Comparison of ENCODE assay signal across 26 mouse cellular contexts in the genomic region with DNA sequence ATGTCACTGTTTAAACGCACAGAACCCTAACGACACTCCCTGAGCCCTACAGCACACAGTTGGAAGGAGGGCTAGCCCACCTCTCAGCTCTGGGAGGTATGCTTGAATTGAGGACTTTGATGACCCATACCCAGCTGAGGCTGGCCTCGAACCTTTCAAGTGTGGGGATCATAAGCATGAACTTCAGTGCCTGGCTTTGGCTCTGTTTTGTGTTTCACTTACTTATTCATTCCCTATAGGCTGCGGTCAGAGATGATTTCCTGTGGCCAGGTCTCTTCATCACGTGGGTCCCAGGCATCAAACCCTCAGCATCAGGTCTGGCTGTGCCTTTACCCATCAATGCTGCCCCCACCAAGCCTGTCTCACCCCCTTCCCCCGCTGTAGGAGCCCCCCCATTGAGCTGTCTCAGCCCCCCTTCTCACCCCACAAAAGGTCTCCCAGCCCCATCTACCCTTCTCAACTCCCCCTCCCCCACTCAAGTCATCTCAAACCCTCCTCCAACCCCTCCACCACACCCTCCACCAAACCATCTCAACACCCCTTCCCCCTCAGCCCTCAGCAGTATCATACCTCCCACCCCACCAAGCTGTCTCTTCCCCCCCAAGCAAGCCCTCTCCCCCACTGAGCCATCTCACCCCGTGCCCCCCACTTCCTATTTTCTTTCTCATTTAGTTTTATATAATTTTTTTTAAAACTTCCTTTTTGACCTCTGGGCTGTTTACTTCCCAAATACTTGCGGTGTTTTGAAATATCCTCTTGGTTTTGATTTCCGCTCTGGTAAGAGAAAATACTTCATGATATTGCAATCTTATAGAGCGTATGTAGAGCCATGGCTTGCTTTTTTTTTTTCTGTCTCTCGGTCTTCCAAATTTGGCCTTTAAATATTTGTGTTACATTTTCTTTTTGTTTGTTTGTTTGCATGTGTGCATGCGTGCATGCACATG. TPM values are rescaled to one million over a fixed set of nuclear protein-coding genes. Genes with fewer than 3 reads are reported as not detected.
DNase-seq lines count a peak whose midpoint lies in the region; ATAC-seq and TF ChIP-seq lines count a peak whose summit lies in the region.
"Had no signal": no experiment of that assay in that cellular context is flagged by ENCODE, and none has a peak within 500 bp of the region (broad histone marks: within the 10 kb centered on the region; RNA-seq: fewer than 3 reads in every experiment).

No protein-coding gene starts in this region.

- peak; percentile 14; the same call in 1 of the 2 replicates for ATAC-seq in neutrophil, adult 5-6 weeks (ENCODE audit: extremely low read depth, insufficient number of reproducible peaks, low FRiP score, poor library complexity, severe bottlenecking)
- ATAC-seq in kidney, embryonic 15.5 days (replicated peaks; ENCODE audit: low FRiP score), result no peak
- ATAC-seq in hindbrain, postnatal 0 days, result no peak
- ATAC-seq: activated CD4-positive, CD25-positive, alpha-beta regulatory T cell, adult 4 months; forebrain, embryonic 15.5 days had no signal

- H3K4me1 ChIP-seq in kidney, adult 2 months (ENCODE audit: control insufficient read depth, insufficient read depth, low read length), result 0 out of 2 replicates have a peak, but pooled peaks cover 3% of the 10 kb centered on the region
- peaks cover 2% of the 10 kb centered on the region; the same call in 1 of the 2 replicates for H3K4me1 ChIP-seq in bone marrow, adult 2 months (ENCODE audit: control insufficient read depth, insufficient read depth, low read length)
- H3K4me1 ChIP-seq in kidney, embryonic 15.5 days, result peaks cover 10% of the 10 kb centered on the region
- H3K4me1 ChIP-seq in hindbrain, postnatal 0 days (ENCODE audit: insufficient read depth, low read length), result no peaks in the 10 kb centered on the region
- H3K4me1 ChIP-seq: forebrain, embryonic 15.5 days had no signal

- no peak for TF ChIP-seq CTCF in kidney, adult 2 months (conservative IDR thresholded peaks at IDR 0.05; ENCODE audit: insufficient read depth, insufficient read length, low read depth, low read length)
- no peak for TF ChIP-seq CTCF in bone marrow, adult 2 months (IDR thresholded peaks at IDR 0.05; ENCODE audit: control insufficient read depth, insufficient read depth, low read length)
- TF ChIP-seq CTCF in hindbrain, postnatal 0 days (IDR thresholded peaks at IDR 0.05; ENCODE audit: low read depth), result no peak

- H3K4me3 ChIP-seq in kidney, adult 2 months (ENCODE audit: insufficient read depth, low read depth, low read length), result no peak overlapping the region
- no peak overlapping the region for H3K4me3 ChIP-seq in bone marrow, adult 2 months (replicated peaks; ENCODE audit: control insufficient read depth, low read depth, low read length)
- no peak overlapping the region for H3K4me3 ChIP-seq in kidney, embryonic 15.5 days (replicated peaks)
- no peak overlapping the region for H3K4me3 ChIP-seq in hindbrain, postnatal 0 days (ENCODE audit: low read length)
- H3K4me3 ChIP-seq: embryonic facial prominence, embryonic 15.5 days; forebrain, embryonic 15.5 days; hindbrain, embryonic 10.5 days; limb, embryonic 10.5 days had no signal

- no peak for DNase-seq in kidney, adult 2 months
- DNase-seq in kidney, adult 9 months, result no peak
- DNase-seq in induced T-regulatory cell, adult 2 months (ENCODE audit: low read depth), result peak; percentile 39
- no peak for DNase-seq in hindbrain, postnatal 0 days (ENCODE audit: low spot score)
- DNase-seq: B cell, adult 2 months; cerebellum, adult 9-10 months; gastrocnemius, postnatal 36 days; kidney, postnatal 10 days; lung, adult 2 months; lung, postnatal 14 days; right cerebral cortex, postnatal 14 days; spleen, adult 18-20 months; thymus, postnatal 14 days had no signal

- H3K27ac ChIP-seq in kidney, adult 2 months (ENCODE audit: insufficient read depth, low read depth, low read length), result peak overlapping the region; percentile 66
- peak overlapping the region; percentile 61; the same call in 1 of the 2 replicates for H3K27ac ChIP-seq in bone marrow, adult 2 months (ENCODE audit: control insufficient read depth, insufficient read depth, low read depth, low read length, poor library complexity)
- no peak overlapping the region for H3K27ac ChIP-seq in kidney, embryonic 15.5 days
- no peak overlapping the region for H3K27ac ChIP-seq in hindbrain, postnatal 0 days
- H3K27ac ChIP-seq: embryonic facial prominence, embryonic 15.5 days; forebrain, embryonic 15.5 days; hindbrain, embryonic 10.5 days; limb, embryonic 10.5 days had no signal

- H3K36me3 ChIP-seq in kidney, adult 2 months (ENCODE audit: control insufficient read depth, insufficient read depth, low read length), result no peaks in the 10 kb centered on the region
- no peaks in the 10 kb centered on the region for H3K36me3 ChIP-seq in kidney, embryonic 15.5 days
- H3K36me3 ChIP-seq in hindbrain, postnatal 0 days (ENCODE audit: insufficient read depth, low read length), result no peaks in the 10 kb centered on the region
- H3K36me3 ChIP-seq: embryonic facial prominence, embryonic 15.5 days; forebrain, embryonic 15.5 days; hindbrain, embryonic 10.5 days; limb, embryonic 10.5 days had no signal

- no peaks in the 10 kb centered on the region for H3K9me3 ChIP-seq in kidney, embryonic 15.5 days (replicated peaks)
- H3K9me3 ChIP-seq in hindbrain, postnatal 0 days (ENCODE audit: low read length), result no peaks in the 10 kb centered on the region
- H3K9me3 ChIP-seq: embryonic facial prominence, embryonic 15.5 days; forebrain, embryonic 15.5 days; hindbrain, embryonic 10.5 days; limb, embryonic 10.5 days had no signal

- no peak for TF ChIP-seq POLR2A in kidney, adult 2 months (IDR thresholded peaks at IDR 0.05; ENCODE audit: low read depth, low read length)
- TF ChIP-seq POLR2A in bone marrow, adult 2 months (IDR thresholded peaks at IDR 0.05; ENCODE audit: borderline replicate concordance, control insufficient read depth, low read depth, low read length), result no peak

- no peaks in the 10 kb centered on the region for H3K27me3 ChIP-seq in kidney, adult 2 months (replicated peaks; ENCODE audit: control insufficient read depth, insufficient read depth, low read length)
- H3K27me3 ChIP-seq in kidney, embryonic 15.5 days, result no peaks in the 10 kb centered on the region
- H3K27me3 ChIP-seq in hindbrain, postnatal 0 days (ENCODE audit: insufficient read depth, low read length), result no peaks in the 10 kb centered on the region
- H3K27me3 ChIP-seq: embryonic facial prominence, embryonic 15.5 days; forebrain, embryonic 15.5 days had no signal

- 60% methylated on average over 12 of the region's 12 CpGs for WGBS in kidney, adult 2 months
- WGBS in bone marrow, adult 2 months, result 10% methylated on average over 12 of the region's 12 CpGs
- 70% methylated on average over 12 of the region's 12 CpGs for WGBS in kidney, embryonic 15.5 days
- 74% methylated on average over 12 of the region's 12 CpGs for WGBS in hindbrain, postnatal 0 days

- H3K9ac ChIP-seq in kidney, embryonic 15.5 days, result no peak overlapping the region
- no peak overlapping the region for H3K9ac ChIP-seq in hindbrain, postnatal 0 days (replicated peaks; ENCODE audit: low read length)
- H3K9ac ChIP-seq: embryonic facial prominence, embryonic 15.5 days; forebrain, embryonic 15.5 days had no signal

- H3K4me2 ChIP-seq in kidney, embryonic 15.5 days, result no peak overlapping the region
- H3K4me2 ChIP-seq in hindbrain, postnatal 0 days (ENCODE audit: low read depth, low read length), result no peak overlapping the region
- H3K4me2 ChIP-seq: embryonic facial prominence, embryonic 15.5 days; forebrain, embryonic 15.5 days; heart, embryonic 11.5 days; liver, embryonic 11.5 days had no signal

RNA-seq across cellular contexts. Expression of a gene that starts 7.5 kb away (rescaled TPM):
- polyA plus RNA-seq in kidney, adult 2 months (2012; rRNA removed), result 8.6 and 10.3 TPM in 2 replicates
- polyA plus RNA-seq in bone marrow, adult 2 months (2011; ENCODE audit: insufficient read depth, insufficient read length, low replicate concordance, missing spikeins), result 4.4 and 8.0 TPM in 2 replicates
- total RNA-seq in neutrophil, adult 5-6 weeks (2017), result 3.9 and 4.4 TPM in 2 replicates
- 2.3 and 2.6 TPM in 2 replicates for polyA plus RNA-seq in kidney, embryonic 15.5 days (2015; fragmentation: Nextera tagmentation; extraction: Ambion mirVana)
- total RNA-seq in hindbrain, postnatal 0 days (2014; rRNA removed), result 18.8 and 22.4 TPM in 2 replicates
- polyA plus RNA-seq in hindbrain, postnatal 0 days (2015; fragmentation: Nextera tagmentation; extraction: Ambion mirVana), result 3.8 and 4.3 TPM in 2 replicates

RNA-seq across cellular contexts. Expression of a gene that starts 7.5 kb away (rescaled TPM):
- polyA plus RNA-seq in kidney, adult 2 months (2012; rRNA removed), result 62.3 and 74.6 TPM in 2 replicates
- 12.4 and 12.7 TPM in 2 replicates for polyA plus RNA-seq in bone marrow, adult 2 months (2011; ENCODE audit: insufficient read depth, insufficient read length, low replicate concordance, missing spikeins)
- total RNA-seq in neutrophil, adult 5-6 weeks (2017), result 8.7 and 14.3 TPM in 2 replicates
- polyA plus RNA-seq in kidney, embryonic 15.5 days (2015; fragmentation: Nextera tagmentation; extraction: Ambion mirVana), result 76.2 and 81.2 TPM in 2 replicates
- total RNA-seq in hindbrain, postnatal 0 days (2014; rRNA removed), result 26.4 and 46.5 TPM in 2 replicates
- polyA plus RNA-seq in hindbrain, postnatal 0 days (2015; fragmentation: Nextera tagmentation; extraction: Ambion mirVana), result 42.8 and 44.3 TPM in 2 replicates

RNA-seq across cellular contexts. Expression of a gene that starts 16.9 kb away (rescaled TPM):
- polyA plus RNA-seq in kidney, adult 2 months (2012; rRNA removed), result 0.11 and 0.16 TPM in 2 replicates
- not detected in 2 replicates for polyA plus RNA-seq in bone marrow, adult 2 months (2011; ENCODE audit: insufficient read depth, insufficient read length, low replicate concordance, missing spikeins)
- not detected in 2 replicates for total RNA-seq in neutrophil, adult 5-6 weeks (2017)
- polyA plus RNA-seq in kidney, embryonic 15.5 days (2015; fragmentation: Nextera tagmentation; extraction: Ambion mirVana), result 0.10 and 0.15 TPM in 2 replicates
- total RNA-seq in hindbrain, postnatal 0 days (2014; rRNA removed), result 1.9 and 4.4 TPM in 2 replicates
- polyA plus RNA-seq in hindbrain, postnatal 0 days (2015; fragmentation: Nextera tagmentation; extraction: Ambion mirVana), result 1.3 TPM in 2 replicates
- total RNA-seq: gastrocnemius, postnatal 36 days had no signal
- polyA plus RNA-seq: activated CD4-positive, CD25-positive, alpha-beta regulatory T cell, adult 4 months; heart, embryonic 11.5 days; heart, postnatal 0 days; liver, embryonic 11.5 days; neural tube, embryonic 11.5 days; stomach, embryonic 14.5 days had no signal

RNA-seq across cellular contexts. Expression of a gene that starts 37.6 kb away (rescaled TPM):
- polyA plus RNA-seq in kidney, adult 2 months (2012; rRNA removed), result 41.6 and 46.6 TPM in 2 replicates
- 4.2 and 10.3 TPM in 2 replicates for polyA plus RNA-seq in bone marrow, adult 2 months (2011; ENCODE audit: insufficient read depth, insufficient read length, low replicate concordance, missing spikeins)
- 0.12 TPM in 1 of 2 replicates, not detected in the other for total RNA-seq in neutrophil, adult 5-6 weeks (2017)
- polyA plus RNA-seq in kidney, embryonic 15.5 days (2015; fragmentation: Nextera tagmentation; extraction: Ambion mirVana), result 3.0 TPM in 2 replicates
- total RNA-seq in hindbrain, postnatal 0 days (2014; rRNA removed), result 0.61 and 1.3 TPM in 2 replicates
- 2.0 and 2.3 TPM in 2 replicates for polyA plus RNA-seq in hindbrain, postnatal 0 days (2015; fragmentation: Nextera tagmentation; extraction: Ambion mirVana)
- polyA plus RNA-seq: activated CD4-positive, CD25-positive, alpha-beta regulatory T cell, adult 4 months had no signal

RNA-seq across cellular contexts. Expression of a gene that starts 42.1 kb away (rescaled TPM):
- 16.1 and 18.2 TPM in 2 replicates for polyA plus RNA-seq in kidney, adult 2 months (2012; rRNA removed)
- polyA plus RNA-seq in bone marrow, adult 2 months (2011; ENCODE audit: insufficient read depth, insufficient read length, low replicate concordance, missing spikeins), result 10.1 and 14.6 TPM in 2 replicates
- total RNA-seq in neutrophil, adult 5-6 weeks (2017), result 17.2 and 18.0 TPM in 2 replicates
- polyA plus RNA-seq in kidney, embryonic 15.5 days (2015; fragmentation: Nextera tagmentation; extraction: Ambion mirVana), result 6.6 and 9.4 TPM in 2 replicates
- 60.3 and 60.5 TPM in 2 replicates for total RNA-seq in hindbrain, postnatal 0 days (2014; rRNA removed)
- polyA plus RNA-seq in hindbrain, postnatal 0 days (2015; fragmentation: Nextera tagmentation; extraction: Ambion mirVana), result 16.2 and 18.1 TPM in 2 replicates

Comparison
In these comparisons a context has a peak if more than half of its experiments do, and no peak if none do; other contexts are left out.
1. H3K27ac ChIP-seq: peak in kidney, adult 2 months (single experiment) and bone marrow, adult 2 months (single experiment); none in kidney, embryonic 15.5 days (single experiment) and hindbrain, postnatal 0 days (single experiment).